Mouse (Mus musculus) hindbrain, embryonic 14.5 days (tissue): ENCODE measurements around the gene Rbm6. TPM values are rescaled to one million over a fixed set of nuclear protein-coding genes. Genes with fewer than 3 reads are reported as not detected.

Experiments used
- ATAC-seq: fragments of 200-750 bp; cut with Nextera tagmentation; 2 replicates; pipeline ENCODE4 v1.8.0; 2017; ENCODE audit warnings: moderate number of reproducible peaks, mild to moderate bottlenecking, moderate TSS enrichment, moderate library complexity; ENCODE audit not compliant: low FRiP score
- DNase-seq: peaks from one replicate; pipeline ENCODE4 v3.0.0-alpha.2; 2015; ENCODE audit warnings: low spot score
- H3K27ac ChIP-seq: fragments of 300-500 bp; sonication (generic); 2 replicates; pipeline ENCODE4 v1.5.1; 2014; ENCODE audit warnings: mild to moderate bottlenecking, moderate library complexity
- H3K27me3 ChIP-seq: fragments of 300-500 bp; sonication (generic); 2 replicates; pipeline ENCODE4 v1.6.1; 2014; ENCODE audit warnings: mild to moderate bottlenecking, low read length, mixed read lengths; ENCODE audit not compliant: control insufficient read depth, insufficient read depth
- H3K36me3 ChIP-seq: fragments of 300-500 bp; sonication (generic); replicated peaks from 2 replicates; pipeline ENCODE4 v1.6.1; 2014; ENCODE audit not compliant: control insufficient read depth, insufficient read depth
- H3K4me1 ChIP-seq: fragments of 300-500 bp; sonication (generic); replicated peaks from 2 replicates; pipeline ENCODE4 v1.6.1; 2014; ENCODE audit warnings: antibody characterized with exemption, low read length, mixed read lengths; ENCODE audit not compliant: control insufficient read depth, insufficient read depth
- H3K4me2 ChIP-seq: fragments of 300-500 bp; sonication (generic); replicated peaks from 2 replicates; pipeline ENCODE4 v1.6.1; 2014; ENCODE audit warnings: mild to moderate bottlenecking, moderate library complexity
- H3K4me3 ChIP-seq: fragments of 300-500 bp; sonication (generic); replicated peaks from 2 replicates; pipeline ENCODE4 v1.5.1; 2014; ENCODE audit warnings: mild to moderate bottlenecking, low read length
- H3K9ac ChIP-seq: fragments of 300-500 bp; sonication (generic); 2 replicates; pipeline ENCODE4 v1.6.1; 2014
- H3K9me3 ChIP-seq: fragments of 300-500 bp; sonication (generic); 2 replicates; pipeline ENCODE4 v1.6.1; 2016; ENCODE audit warnings: low read length; ENCODE audit not compliant: control insufficient read depth
- WGBS: fragments of 180-500 bp; shearing (Covaris S2); extraction: QIAGEN DNeasy Blood & Tissue Kit; methylation state at CpG from one replicate; pipeline ENCODE4 v1.1.7; 2014; 5-methylcytosine and 5-hydroxymethylcytosine counted together
- polyA plus RNA-seq: library from polyadenylated mRNA; unstranded; fragments of >200 nt; fragmentation: Nextera tagmentation; extraction: Ambion mirVana; gene quantifications from 2 replicates; pipeline ENCODE4 v1.2.1, GENCODE M21; 2014

Gene Rbm6
- polyA plus RNA-seq, 1 experiment from 2014 or later = 80.4 TPM

DNA sequence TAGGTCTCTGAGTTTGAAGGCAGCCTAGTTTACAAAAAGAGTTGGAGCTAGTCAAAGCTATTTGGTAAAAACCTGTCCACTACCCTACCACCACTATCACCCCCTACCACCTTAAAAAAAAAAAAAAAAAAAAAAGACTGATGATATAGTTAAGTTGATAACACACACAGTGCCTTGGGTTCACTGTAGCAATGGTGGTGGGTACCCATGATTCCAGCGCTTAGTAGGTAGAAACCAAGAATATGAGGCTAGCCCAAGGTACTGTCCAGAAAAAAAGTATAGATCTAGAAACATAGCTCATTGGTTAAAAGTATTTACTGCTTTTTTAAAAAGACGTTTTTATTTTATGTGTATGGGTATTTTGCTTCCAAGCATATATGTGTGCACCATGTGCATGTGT lies 30.3 kb downstream of the Rbm6 start:
- Histone ChIP-seq H3K4me3 (no peak overlapping the region), H3K36me3 (peaks cover 30% of the 10 kb centered on the region), H3K4me1 (no peaks in the 10 kb centered on the region), H3K4me2 (no peak overlapping the region), H3K27me3 (no peaks in the 10 kb centered on the region), H3K9me3 (no peaks in the 10 kb centered on the region), H3K27ac (no peak overlapping the region), H3K9ac (no peak overlapping the region)
- ATAC-seq (no peak), DNase-seq (no peak)
- 95% methylated on average over 2 of the region's 2 CpGs for WGBS

DNA sequence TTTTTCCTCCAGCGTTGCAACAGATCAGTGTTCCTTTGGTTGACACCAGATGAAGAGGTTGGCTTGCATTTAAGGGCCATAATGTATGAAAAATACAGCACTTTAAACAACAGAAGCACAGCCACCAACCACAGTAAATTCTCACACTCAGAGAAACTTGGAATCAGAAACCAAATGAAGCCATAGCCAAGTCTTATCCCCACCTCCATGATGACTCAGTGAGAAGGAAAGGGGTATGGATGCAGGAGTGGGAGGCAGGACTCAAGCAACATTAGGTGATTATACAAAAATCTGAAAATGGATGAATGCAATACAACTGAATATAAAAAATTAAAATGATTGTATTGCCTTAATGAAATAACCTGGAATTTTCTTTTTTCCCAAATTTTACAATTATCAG lies 34.2 kb downstream of the Rbm6 start:
- H3K27me3 ChIP-seq = no peaks in the 10 kb centered on the region
- peaks cover 18% of the 10 kb centered on the region for H3K36me3 ChIP-seq
- DNase-seq (no peak), ATAC-seq (no peak)
- no peak overlapping the region for H3K4me2 ChIP-seq
- no peak overlapping the region for H3K9ac ChIP-seq
- no peaks in the 10 kb centered on the region for H3K4me1 ChIP-seq
- no peak overlapping the region for H3K4me3 ChIP-seq
- 95% methylated on average over 1 of the region's 1 CpGs for WGBS
- H3K9me3 ChIP-seq = no peaks in the 10 kb centered on the region
- H3K27ac ChIP-seq = no peak overlapping the region

DNA sequence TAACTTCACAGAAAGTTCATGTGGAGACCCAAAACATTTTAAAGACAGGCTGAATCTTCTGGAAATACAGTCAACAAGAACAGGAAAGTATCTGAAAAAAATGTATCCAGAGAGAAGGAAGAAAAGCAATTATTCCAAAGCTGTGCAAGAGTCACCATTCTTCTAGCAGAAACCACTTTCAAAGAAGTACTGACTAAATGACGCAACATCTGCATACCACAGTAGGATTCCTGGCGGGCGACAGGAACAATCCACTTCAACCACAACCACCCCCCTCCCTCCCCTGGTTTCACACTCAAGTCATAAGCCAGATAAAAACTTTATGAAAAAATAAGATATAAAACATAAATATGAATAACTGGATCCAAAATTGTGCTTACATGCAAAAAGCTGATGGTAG lies 39.2 kb downstream of the Rbm6 start:
- WGBS = 89% methylated on average over 3 of the region's 3 CpGs
- Histone ChIP-seq H3K27me3 (no peaks in the 10 kb centered on the region), H3K27ac (no peak overlapping the region), H3K9me3 (no peaks in the 10 kb centered on the region), H3K9ac (no peak overlapping the region), H3K4me3 (no peak overlapping the region), H3K4me2 (no peak overlapping the region), H3K4me1 (no peaks in the 10 kb centered on the region), H3K36me3 (peaks cover 48% of the 10 kb centered on the region)
- ATAC-seq (no peak), DNase-seq (no peak)

DNA sequence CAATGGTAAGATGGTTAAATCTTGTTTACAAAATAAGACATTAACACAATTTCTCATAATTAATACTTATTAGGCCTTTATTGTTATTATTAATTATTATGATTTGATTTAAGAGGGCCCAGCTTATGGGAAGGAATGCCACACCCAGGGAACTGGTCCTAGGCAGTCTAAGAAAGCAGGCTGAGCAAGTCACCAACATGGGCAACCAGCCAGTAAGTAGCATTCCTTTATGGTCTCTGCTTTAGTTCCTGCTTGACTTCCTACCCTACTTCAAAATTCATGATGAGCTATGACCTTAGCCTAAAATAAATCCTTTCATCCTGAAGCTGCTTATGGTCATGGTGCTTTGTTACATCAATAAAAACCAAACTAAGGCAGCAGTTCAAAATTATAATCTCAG lies 41.3 kb downstream of the Rbm6 start:
- H3K4me1 ChIP-seq = no peaks in the 10 kb centered on the region
- H3K27me3 ChIP-seq = no peaks in the 10 kb centered on the region
- H3K4me3 ChIP-seq = no peak overlapping the region
- ATAC-seq = no peak
- no peak overlapping the region for H3K9ac ChIP-seq
- no peak for DNase-seq
- H3K4me2 ChIP-seq = no peak overlapping the region
- no peaks in the 10 kb centered on the region for H3K9me3 ChIP-seq
- H3K27ac ChIP-seq = no peak overlapping the region
- peaks cover 53% of the 10 kb centered on the region for H3K36me3 ChIP-seq

DNA sequence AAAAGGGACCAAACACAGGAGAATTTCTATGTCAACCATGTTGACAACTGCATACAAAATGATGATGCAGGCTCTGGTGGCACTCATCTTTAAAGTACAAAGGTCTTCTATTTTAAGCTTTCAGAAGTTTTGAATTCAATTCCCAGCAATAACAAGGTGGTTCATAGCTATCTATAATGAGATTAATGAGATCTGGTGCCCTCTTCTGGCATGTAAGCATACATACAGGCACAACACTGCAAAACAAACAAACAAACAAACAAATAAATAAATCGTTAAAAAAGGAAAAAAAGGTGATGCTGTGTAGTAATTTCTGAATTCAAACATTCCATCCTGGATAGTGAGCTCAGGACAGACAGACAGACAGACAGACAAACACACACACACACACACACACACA lies 60.9 kb downstream of the Rbm6 start:
- 97% methylated on average over 1 of the region's 1 CpGs for WGBS
- Histone ChIP-seq H3K36me3 (peaks cover 42% of the 10 kb centered on the region), H3K4me3 (no peak overlapping the region), H3K27ac (no peak overlapping the region), H3K9ac (no peak overlapping the region), H3K27me3 (no peaks in the 10 kb centered on the region), H3K4me2 (no peak overlapping the region), H3K4me1 (no peaks in the 10 kb centered on the region), H3K9me3 (no peaks in the 10 kb centered on the region)
- no peak for ATAC-seq
- no peak for DNase-seq

DNA sequence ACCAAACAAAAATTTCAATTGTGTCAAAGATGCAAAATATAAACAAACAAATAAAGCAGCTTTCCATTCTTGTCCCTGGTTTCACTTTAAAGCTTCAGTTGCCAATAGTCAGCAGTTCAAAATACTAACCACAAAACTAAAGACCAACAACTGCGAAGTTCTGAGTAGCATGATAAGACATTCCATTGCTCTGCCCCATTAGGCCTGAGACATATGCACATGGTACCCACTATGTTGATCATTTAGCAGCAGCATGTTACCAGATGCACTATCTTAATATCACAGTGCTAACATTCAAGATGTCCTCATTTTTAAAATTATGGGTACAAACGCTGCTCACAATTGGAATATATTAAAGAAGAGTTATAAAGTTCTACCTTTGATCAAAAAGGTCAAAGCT lies 62.1 kb downstream of the Rbm6 start:
- Histone ChIP-seq H3K4me1 (no peaks in the 10 kb centered on the region), H3K9ac (no peak overlapping the region), H3K4me2 (no peak overlapping the region), H3K36me3 (peaks cover 37% of the 10 kb centered on the region), H3K4me3 (no peak overlapping the region), H3K27ac (no peak overlapping the region), H3K27me3 (no peaks in the 10 kb centered on the region), H3K9me3 (no peaks in the 10 kb centered on the region)
- ATAC-seq (no peak), DNase-seq (no peak)
- WGBS = 99% methylated on average over 2 of the region's 2 CpGs

DNA sequence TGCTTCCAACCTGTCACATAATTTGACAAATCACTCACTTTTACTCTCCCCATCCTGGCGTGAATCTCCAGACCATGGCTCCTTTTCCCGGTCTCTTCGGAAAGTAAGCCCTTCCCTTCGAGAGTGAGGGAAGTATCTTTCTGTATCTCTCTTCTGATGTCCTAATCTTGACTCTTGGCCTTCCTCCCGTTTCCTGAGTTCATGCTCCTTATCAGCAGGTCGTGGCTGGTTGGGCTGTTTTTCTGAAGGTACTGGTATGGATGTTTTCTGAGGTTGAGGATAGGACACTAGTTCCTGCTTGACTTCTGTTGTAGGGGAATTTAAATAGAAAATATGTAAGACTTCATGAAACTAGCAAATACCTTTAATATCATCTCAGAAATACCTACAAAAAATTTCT lies 81.3 kb downstream of the Rbm6 start:
- Histone ChIP-seq H3K27ac (no peak overlapping the region), H3K4me1 (no peaks in the 10 kb centered on the region), H3K4me2 (no peak overlapping the region), H3K36me3 (peaks cover 85% of the 10 kb centered on the region), H3K9ac (no peak overlapping the region), H3K9me3 (no peaks in the 10 kb centered on the region), H3K4me3 (no peak overlapping the region), H3K27me3 (no peaks in the 10 kb centered on the region)
- DNase-seq (no peak), ATAC-seq (no peak)
- WGBS = 90% methylated on average over 6 of the region's 6 CpGs

DNA sequence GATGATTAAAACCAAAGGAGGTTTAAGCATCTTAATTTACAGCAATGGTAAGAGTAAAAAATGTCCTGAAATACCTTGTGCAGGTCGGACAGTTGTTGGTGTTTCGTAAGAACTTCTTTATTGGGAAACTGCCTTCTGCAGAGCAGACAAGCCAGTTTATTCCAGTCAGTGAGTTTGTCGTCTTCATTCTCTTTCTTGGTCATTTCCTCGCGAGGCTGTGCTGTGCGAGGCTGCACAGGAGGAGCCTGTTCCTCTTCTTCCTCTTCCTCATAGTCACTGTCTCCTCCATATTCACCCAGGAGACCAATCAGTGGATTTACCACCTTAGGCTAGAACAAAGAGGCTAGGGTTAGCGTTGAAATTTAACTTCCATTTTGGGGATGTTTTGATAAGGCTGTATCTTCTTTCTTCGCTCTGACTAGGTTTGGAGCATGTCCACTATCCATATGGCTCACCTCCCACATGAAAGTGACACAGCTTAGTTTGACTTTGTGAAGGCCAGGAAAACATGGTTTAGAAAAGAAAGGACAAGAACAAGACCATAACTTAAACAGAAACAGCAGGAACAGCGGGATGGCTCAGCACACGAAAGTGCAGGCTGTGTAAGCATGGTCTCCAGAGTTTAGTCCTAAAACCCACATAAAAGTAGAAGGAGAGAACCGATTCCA lies 90.4 kb downstream of the Rbm6 start:
- Histone ChIP-seq H3K27ac (no peak overlapping the region), H3K9ac (no peak overlapping the region), H3K4me1 (no peaks in the 10 kb centered on the region), H3K4me3 (no peak overlapping the region), H3K9me3 (no peaks in the 10 kb centered on the region), H3K27me3 (no peaks in the 10 kb centered on the region), H3K36me3 (peaks cover 97% of the 10 kb centered on the region), H3K4me2 (no peak overlapping the region)
- ATAC-seq (no peak), DNase-seq (no peak)
- 94% methylated on average over 11 of the region's 11 CpGs for WGBS

DNA sequence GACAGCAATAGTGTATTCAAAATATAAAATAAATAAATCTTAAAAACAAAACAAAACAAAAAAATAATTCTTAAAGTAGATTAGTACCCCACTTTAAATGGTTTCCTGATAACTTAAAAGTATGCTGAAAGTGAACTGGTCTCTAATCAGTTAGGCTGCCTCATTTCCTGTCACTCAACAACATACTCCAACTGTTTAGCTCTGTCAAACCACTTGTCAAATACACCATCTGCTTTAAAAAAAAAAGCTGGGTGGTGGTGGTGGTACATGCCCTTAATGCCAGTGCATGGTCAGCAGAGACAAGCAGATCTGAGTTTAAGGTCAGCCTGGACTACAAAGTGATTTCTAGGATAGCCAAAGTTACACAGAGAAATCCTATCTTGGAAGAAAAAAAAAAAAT lies 96.2 kb downstream of the Rbm6 start:
- peaks cover 91% of the 10 kb centered on the region for H3K36me3 ChIP-seq
- H3K4me3 ChIP-seq = no peak overlapping the region
- H3K4me1 ChIP-seq = 0 out of 2 replicates have a peak, but pooled peaks cover under 1% of the 10 kb centered on the region
- no peak for DNase-seq
- no peak overlapping the region for H3K4me2 ChIP-seq
- no peak overlapping the region for H3K27ac ChIP-seq
- no peak for ATAC-seq
- H3K9ac ChIP-seq = no peak overlapping the region
- no peaks in the 10 kb centered on the region for H3K27me3 ChIP-seq
- no peaks in the 10 kb centered on the region for H3K9me3 ChIP-seq

DNA sequence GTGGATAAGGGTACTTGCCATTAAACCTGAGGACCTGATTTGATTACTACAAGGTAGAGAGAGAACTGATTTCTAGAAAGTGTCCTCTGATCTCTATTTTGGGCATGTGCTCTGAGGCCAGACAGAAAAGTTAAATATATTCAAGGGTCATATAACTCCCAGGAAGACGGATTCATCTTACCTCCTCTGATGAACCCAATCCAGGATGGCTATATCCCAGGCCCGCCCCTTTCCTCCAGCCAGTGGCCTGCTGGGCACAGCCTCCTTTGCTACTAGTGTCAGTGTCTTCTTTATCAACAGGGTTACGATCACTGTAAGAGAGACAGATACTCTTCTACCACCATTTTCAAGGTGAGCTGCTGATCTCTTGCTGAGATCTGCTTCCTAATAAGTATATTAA lies 98.6 kb downstream of the Rbm6 start:
- Histone ChIP-seq H3K4me2 (no peak overlapping the region), H3K36me3 (peaks cover 67% of the 10 kb centered on the region), H3K9ac (no peak overlapping the region), H3K9me3 (no peaks in the 10 kb centered on the region), H3K4me3 (no peak overlapping the region), H3K27me3 (no peaks in the 10 kb centered on the region), H3K4me1 (peaks cover 9% of the 10 kb centered on the region; the same call in 1 of the 2 replicates), H3K27ac (no peak overlapping the region)
- DNase-seq (no peak), ATAC-seq (no peak)
- 95% methylated on average over 3 of the region's 3 CpGs for WGBS
